Mouse (Mus musculus) CH12.LX (cell line): ENCODE results near the gene Olfr1318.

Experiments used
- CTCF ChIP-seq, 2 experiments: IDR thresholded peaks in 1 of 2; conservative IDR thresholded peaks in 1 of 2; 2 replicates each; pipeline ENCODE4 v1.5.1; 2011 to 2012; ENCODE audit warnings: low read depth in 2 of 2, low read length in 2 of 2, improper control_type of control experiment in 1 of 2, inconsistent platforms in 1 of 2, mild to moderate bottlenecking in 1 of 2, moderate library complexity in 1 of 2
- E2F4 ChIP-seq: IDR thresholded peaks from 2 replicates; pipeline ENCODE4 v1.6.1; 2011; ENCODE audit warnings: low read depth, low read length, improper control_type of control experiment; ENCODE audit not compliant: insufficient replicate concordance
- MEF2A ChIP-seq: IDR thresholded peaks from 2 replicates; pipeline ENCODE4 v1.6.1; 2014; ENCODE audit warnings: low read depth, mild to moderate bottlenecking, inconsistent platforms, low read length, improper control_type of control experiment, borderline replicate concordance
- SMC3 ChIP-seq: IDR thresholded peaks from 2 replicates; pipeline ENCODE4 v1.6.1; 2011; ENCODE audit warnings: low read depth, low read length, improper control_type of control experiment
- ZKSCAN1 ChIP-seq: IDR thresholded peaks from 2 replicates; pipeline ENCODE4 v1.6.1; 2012; ENCODE audit warnings: low read depth, inconsistent platforms, low read length, improper control_type of control experiment, borderline replicate concordance

DNA sequence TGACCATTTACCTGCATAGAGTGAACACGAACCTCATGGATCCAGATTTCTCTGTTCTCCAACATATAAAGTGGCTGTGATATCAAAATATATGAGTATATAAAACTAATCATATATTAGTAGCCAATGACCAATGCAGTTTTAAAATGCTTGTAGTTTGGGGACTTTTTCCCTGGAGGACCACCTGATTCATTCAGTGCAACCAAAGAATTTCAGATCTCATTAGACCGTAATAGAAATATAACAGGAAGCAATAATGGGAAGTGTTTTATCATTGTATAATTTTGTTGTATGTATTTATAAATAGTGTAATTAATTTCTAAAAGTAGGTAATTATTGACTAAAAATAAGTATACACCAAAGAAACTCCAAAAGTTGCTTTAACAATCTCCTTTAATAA, 19.1 kb upstream of the Olfr1318 start, which contains the start of gene Olfr1316:
- TF ChIP-seq ZKSCAN1 (no peak), E2F4 (no peak), CTCF (conservative IDR thresholded peaks at IDR 0.05 in 1 of 2, IDR thresholded peaks at IDR 0.05 in 1 of 2; ENCODE audit: low read depth in 2 of 2, low read length in 2 of 2) (no peak), MEF2A (no peak), SMC3 (no peak)
